Mouse (Mus musculus): Measurements from ENCODE around the gene Zdhhc14. TPM values are rescaled to one million over a fixed set of nuclear protein-coding genes. Genes with fewer than 3 reads are reported as not detected.

Gene Zdhhc14
- polyA plus RNA-seq, 1 experiment, result 6.7 TPM

- TF ChIP-seq GATA1 (IDR thresholded peaks at IDR 0.05; ENCODE audit: low read length), result no peak
These were observed 75.6 kb downstream of the Zdhhc14 start for GRCm38 (mm10) chr17:5567943-5568342.

GRCm38 (mm10) chr17:5569131-5570030, 77.0 kb downstream of the Zdhhc14 start:
- TF ChIP-seq GATA1 (IDR thresholded peaks at IDR 0.05; ENCODE audit: low read length), result no peak

GRCm38 (mm10) chr17:5572096-5572730, 79.9 kb downstream of the Zdhhc14 start:
- TF ChIP-seq GATA1 (IDR thresholded peaks at IDR 0.05; ENCODE audit: low read length), result no peak

- TF ChIP-seq GATA1 (IDR thresholded peaks at IDR 0.05; ENCODE audit: low read length), result no peak
These were observed 80.5 kb downstream of the Zdhhc14 start for GRCm38 (mm10) chr17:5572745-5573420.

GRCm38 (mm10) chr17:5574672-5575071, 82.3 kb downstream of the Zdhhc14 start:
- TF ChIP-seq GATA1 (IDR thresholded peaks at IDR 0.05; ENCODE audit: low read length), result no peak

GRCm38 (mm10) chr17:5575518-5575917, 83.2 kb downstream of the Zdhhc14 start:
- TF ChIP-seq GATA1 (IDR thresholded peaks at IDR 0.05; ENCODE audit: low read length), result no peak

GRCm38 (mm10) chr17:5582232-5582631, 89.9 kb downstream of the Zdhhc14 start:
- no peak for TF ChIP-seq GATA1 (IDR thresholded peaks at IDR 0.05; ENCODE audit: low read length)

GRCm38 (mm10) chr17:5582937-5583336, 90.6 kb downstream of the Zdhhc14 start:
- no peak for TF ChIP-seq GATA1 (IDR thresholded peaks at IDR 0.05; ENCODE audit: low read length)

- TF ChIP-seq GATA1 (IDR thresholded peaks at IDR 0.05; ENCODE audit: low read length), result no peak
These were observed 91.3 kb downstream of the Zdhhc14 start for GRCm38 (mm10) chr17:5583472-5584145.

GRCm38 (mm10) chr17:5591604-5592209, 99.3 kb downstream of the Zdhhc14 start:
- TF ChIP-seq GATA1 (IDR thresholded peaks at IDR 0.05; ENCODE audit: low read length), result no peak

- TF ChIP-seq GATA1 (IDR thresholded peaks at IDR 0.05; ENCODE audit: low read length), result no peak
These were observed 100.7 kb downstream of the Zdhhc14 start for GRCm38 (mm10) chr17:5593071-5593470.

- TF ChIP-seq GATA1 (IDR thresholded peaks at IDR 0.05; ENCODE audit: low read length), result no peak
These were observed 102.7 kb downstream of the Zdhhc14 start for GRCm38 (mm10) chr17:5595068-5595467.

- TF ChIP-seq GATA1 (IDR thresholded peaks at IDR 0.05; ENCODE audit: low read length), result no peak
These were observed 104.1 kb downstream of the Zdhhc14 start for GRCm38 (mm10) chr17:5596490-5596889.

GRCm38 (mm10) chr17:5598999-5599398, 106.6 kb downstream of the Zdhhc14 start:
- no peak for TF ChIP-seq GATA1 (IDR thresholded peaks at IDR 0.05; ENCODE audit: low read length)

- no peak for TF ChIP-seq GATA1 (IDR thresholded peaks at IDR 0.05; ENCODE audit: low read length)
These were observed 108.2 kb downstream of the Zdhhc14 start for GRCm38 (mm10) chr17:5600505-5601027.
